Mouse (Mus musculus) embryonic facial prominence, embryonic 12.5 days (tissue): ENCODE measurements at regions not wholly inside any gene's neighbourhood (a gene's known extent, or its start where the extent isn't known, plus 50 kb on each side); places are given as distances from the start of the nearest gene placed in this dataset.

Source experiments
- ATAC-seq: fragments of 200-750 bp; cut with Nextera tagmentation; 2 replicates; pipeline ENCODE4 v1.8.0; 2017; ENCODE audit not compliant: insufficient number of reproducible peaks, insufficient read depth, low FRiP score, low TSS enrichment
- H3K27ac ChIP-seq: fragments of 300-500 bp; sonication (generic); 2 replicates; pipeline ENCODE4 v1.5.1; 2016; ENCODE audit warnings: mild to moderate bottlenecking
- H3K27me3 ChIP-seq: fragments of 300-500 bp; sonication (generic); 2 replicates; pipeline ENCODE4 v1.6.1; 2016; ENCODE audit warnings: mild to moderate bottlenecking, moderate library complexity
- H3K36me3 ChIP-seq: fragments of 300-500 bp; sonication (generic); 2 replicates; pipeline ENCODE4 v1.6.1; 2016; ENCODE audit warnings: mild to moderate bottlenecking
- H3K4me1 ChIP-seq: fragments of 300-500 bp; sonication (generic); 2 replicates; pipeline ENCODE4 v1.6.1; 2016
- H3K4me2 ChIP-seq: fragments of 300-500 bp; sonication (generic); replicated peaks from 2 replicates; pipeline ENCODE4 v1.6.1; 2016; ENCODE audit warnings: mild to moderate bottlenecking, moderate library complexity
- H3K4me3 ChIP-seq: fragments of 300-500 bp; sonication (generic); 2 replicates; pipeline ENCODE4 v1.5.1; 2016; ENCODE audit warnings: mild to moderate bottlenecking
- H3K9ac ChIP-seq: fragments of 300-500 bp; sonication (generic); 2 replicates; pipeline ENCODE4 v1.6.1; 2016; ENCODE audit warnings: mild to moderate bottlenecking, moderate library complexity
- H3K9me3 ChIP-seq: fragments of 300-500 bp; sonication (generic); 2 replicates; pipeline ENCODE4 v1.6.1; 2016; ENCODE audit warnings: mild to moderate bottlenecking, moderate library complexity
- WGBS: fragments of 180-500 bp; shearing (Covaris S2); methylation state at CpG from one replicate; pipeline ENCODE4 v1.1.7; 2016; 5-methylcytosine and 5-hydroxymethylcytosine counted together

GRCm38 (mm10) chr9:50395543-50395942 is 50.8 kb upstream of the Rpl10-ps3 start:
- H3K36me3 ChIP-seq, result no peaks in the 10 kb centered on the region
- H3K9ac ChIP-seq, result no peak overlapping the region
- no peaks in the 10 kb centered on the region for H3K27me3 ChIP-seq
- ATAC-seq, result no peak
- no peak overlapping the region for H3K4me2 ChIP-seq
- WGBS, result 74% methylated on average over 3 of the region's 3 CpGs
- H3K4me3 ChIP-seq, result no peak overlapping the region
- H3K9me3 ChIP-seq, result no peaks in the 10 kb centered on the region
- no peak overlapping the region for H3K27ac ChIP-seq
- H3K4me1 ChIP-seq, result no peaks in the 10 kb centered on the region

- H3K4me3 ChIP-seq, result no peak overlapping the region
- H3K27me3 ChIP-seq, result no peaks in the 10 kb centered on the region
- no peaks in the 10 kb centered on the region for H3K4me1 ChIP-seq
- H3K9ac ChIP-seq, result no peak overlapping the region
- WGBS, result 75% methylated on average over 7 of the region's 7 CpGs
- no peaks in the 10 kb centered on the region for H3K36me3 ChIP-seq
- ATAC-seq, result no peak
- no peak overlapping the region for H3K27ac ChIP-seq
- H3K9me3 ChIP-seq, result no peaks in the 10 kb centered on the region
- no peak overlapping the region for H3K4me2 ChIP-seq
Observed at GRCm38 (mm10) chr9:50396051-50396450, 51.3 kb upstream of the Rpl10-ps3 start.

GRCm38 (mm10) chr9:50408396-50408795 is 63.6 kb upstream of the Rpl10-ps3 start:
- no peaks in the 10 kb centered on the region for H3K27me3 ChIP-seq
- no peak overlapping the region for H3K27ac ChIP-seq
- WGBS, result 85% methylated on average over 4 of the region's 4 CpGs
- H3K36me3 ChIP-seq, result no peaks in the 10 kb centered on the region
- no peak overlapping the region for H3K4me3 ChIP-seq
- ATAC-seq, result no peak
- no peaks in the 10 kb centered on the region for H3K4me1 ChIP-seq
- no peak overlapping the region for H3K4me2 ChIP-seq
- H3K9me3 ChIP-seq, result no peaks in the 10 kb centered on the region
- no peak overlapping the region for H3K9ac ChIP-seq

- WGBS, result 72% methylated on average over 4 of the region's 4 CpGs
- Histone ChIP-seq H3K27me3 (no peaks in the 10 kb centered on the region), H3K4me2 (no peak overlapping the region), H3K4me3 (no peak overlapping the region), H3K4me1 (no peaks in the 10 kb centered on the region), H3K9ac (no peak overlapping the region), H3K36me3 (no peaks in the 10 kb centered on the region), H3K27ac (no peak overlapping the region), H3K9me3 (no peaks in the 10 kb centered on the region)
- no peak for ATAC-seq
Observed at GRCm38 (mm10) chr9:50408845-50409244, 64.1 kb upstream of the Rpl10-ps3 start.

- Histone ChIP-seq H3K27ac (no peak overlapping the region), H3K4me3 (no peak overlapping the region), H3K9me3 (no peaks in the 10 kb centered on the region), H3K36me3 (no peaks in the 10 kb centered on the region), H3K4me1 (no peaks in the 10 kb centered on the region), H3K27me3 (no peaks in the 10 kb centered on the region), H3K9ac (no peak overlapping the region), H3K4me2 (no peak overlapping the region)
- no peak for ATAC-seq
- WGBS, result 85% methylated on average over 8 of the region's 8 CpGs
Observed at GRCm38 (mm10) chr9:50412986-50413385, 68.2 kb upstream of the Rpl10-ps3 start.

- H3K27me3 ChIP-seq, result no peaks in the 10 kb centered on the region
- no peak overlapping the region for H3K4me2 ChIP-seq
- no peaks in the 10 kb centered on the region for H3K36me3 ChIP-seq
- H3K27ac ChIP-seq, result no peak overlapping the region
- WGBS, result 80% methylated on average over 9 of the region's 9 CpGs
- no peak overlapping the region for H3K9ac ChIP-seq
- H3K9me3 ChIP-seq, result no peaks in the 10 kb centered on the region
- H3K4me3 ChIP-seq, result no peak overlapping the region
- H3K4me1 ChIP-seq, result no peaks in the 10 kb centered on the region
- ATAC-seq, result no peak
Observed at GRCm38 (mm10) chr9:50413514-50414335, 69.0 kb upstream of the Rpl10-ps3 start.

GRCm38 (mm10) chr9:50414796-50415340 is 70.1 kb upstream of the Rpl10-ps3 start:
- Histone ChIP-seq H3K9me3 (no peaks in the 10 kb centered on the region), H3K4me3 (no peak overlapping the region), H3K4me2 (no peak overlapping the region), H3K27ac (no peak overlapping the region), H3K4me1 (no peaks in the 10 kb centered on the region), H3K27me3 (no peaks in the 10 kb centered on the region), H3K9ac (no peak overlapping the region), H3K36me3 (no peaks in the 10 kb centered on the region)
- WGBS, result 71% methylated on average over 6 of the region's 6 CpGs
- no peak for ATAC-seq

GRCm38 (mm10) chr9:50416677-50417076 is 71.9 kb upstream of the Rpl10-ps3 start:
- Histone ChIP-seq H3K9me3 (no peaks in the 10 kb centered on the region), H3K9ac (no peak overlapping the region), H3K4me3 (no peak overlapping the region), H3K36me3 (no peaks in the 10 kb centered on the region), H3K27me3 (no peaks in the 10 kb centered on the region), H3K4me1 (no peaks in the 10 kb centered on the region), H3K4me2 (no peak overlapping the region), H3K27ac (no peak overlapping the region)
- no peak for ATAC-seq
- WGBS, result 79% methylated on average over 3 of the region's 3 CpGs

- 92% methylated on average over 2 of the region's 2 CpGs for WGBS
- H3K27ac ChIP-seq, result no peak overlapping the region
- H3K36me3 ChIP-seq, result no peaks in the 10 kb centered on the region
- no peak overlapping the region for H3K4me2 ChIP-seq
- no peaks in the 10 kb centered on the region for H3K27me3 ChIP-seq
- H3K4me3 ChIP-seq, result no peak overlapping the region
- H3K4me1 ChIP-seq, result no peaks in the 10 kb centered on the region
- ATAC-seq, result no peak
- H3K9ac ChIP-seq, result no peak overlapping the region
- H3K9me3 ChIP-seq, result no peaks in the 10 kb centered on the region
Observed at GRCm38 (mm10) chr9:50421061-50421460, 73.3 kb upstream of the Plet1 start.

GRCm38 (mm10) chr9:50421572-50422285 is 72.6 kb upstream of the Plet1 start:
- Histone ChIP-seq H3K4me3 (no peak overlapping the region), H3K27ac (no peak overlapping the region), H3K27me3 (no peaks in the 10 kb centered on the region), H3K9me3 (no peaks in the 10 kb centered on the region), H3K36me3 (no peaks in the 10 kb centered on the region), H3K4me2 (no peak overlapping the region), H3K4me1 (no peaks in the 10 kb centered on the region), H3K9ac (no peak overlapping the region)
- WGBS, result 76% methylated on average over 23 of the region's 23 CpGs
- ATAC-seq, result no peak

GRCm38 (mm10) chr9:50425866-50426495 is 68.3 kb upstream of the Plet1 start:
- no peaks in the 10 kb centered on the region for H3K36me3 ChIP-seq
- H3K4me3 ChIP-seq, result no peak overlapping the region
- no peak overlapping the region for H3K4me2 ChIP-seq
- no peak overlapping the region for H3K9ac ChIP-seq
- WGBS, result 38% methylated on average over 4 of the region's 4 CpGs
- no peaks in the 10 kb centered on the region for H3K4me1 ChIP-seq
- no peak for ATAC-seq
- H3K27ac ChIP-seq, result no peak overlapping the region
- H3K27me3 ChIP-seq, result 0 out of 2 replicates have a peak, but pooled peaks cover 4% of the 10 kb centered on the region
- no peaks in the 10 kb centered on the region for H3K9me3 ChIP-seq
